Mouse (Mus musculus) stomach, postnatal 0 days (tissue): ENCODE data around the gene Lrrc75a. TPM values are rescaled to one million over a fixed set of nuclear protein-coding genes. Genes with fewer than 3 reads are reported as not detected.
A peak's percentile ranks its signal among the peaks of the same experiment; 100 is the strongest.

Source experiments
- ATAC-seq: fragments of 200-750 bp; cut with Nextera tagmentation; 2 replicates; pipeline ENCODE4 v1.8.0; 2017; ENCODE audit not compliant: low FRiP score, low TSS enrichment
- DNase-seq: peaks from one replicate; pipeline ENCODE4 v3.0.0-alpha.2; 2016; ENCODE audit warnings: low spot score
- H3K27ac ChIP-seq: fragments of 300-500 bp; sonication (generic); replicated peaks from 2 replicates; pipeline ENCODE4 v1.5.1; 2014; ENCODE audit warnings: mild to moderate bottlenecking, control low read depth
- H3K27me3 ChIP-seq: fragments of 300-500 bp; sonication (generic); 2 replicates; pipeline ENCODE4 v1.6.1; 2014; ENCODE audit warnings: low read length; ENCODE audit not compliant: control insufficient read depth, insufficient read depth
- H3K36me3 ChIP-seq: fragments of 300-500 bp; sonication (generic); 2 replicates; pipeline ENCODE4 v1.6.1; 2014; ENCODE audit warnings: low read length, mixed read lengths; ENCODE audit not compliant: control insufficient read depth, insufficient read depth
- H3K4me1 ChIP-seq: fragments of 300-500 bp; sonication (generic); replicated peaks from 2 replicates; pipeline ENCODE4 v1.6.1; 2014; ENCODE audit warnings: antibody characterized with exemption; ENCODE audit not compliant: control insufficient read depth, insufficient read depth
- H3K4me2 ChIP-seq: fragments of 300-500 bp; sonication (generic); replicated peaks from 2 replicates; pipeline ENCODE4 v1.6.1; 2014; ENCODE audit warnings: low read depth, mild to moderate bottlenecking, control low read depth, moderate library complexity
- H3K4me3 ChIP-seq: fragments of 300-500 bp; sonication (generic); 2 replicates; pipeline ENCODE4 v1.5.1; 2014; ENCODE audit warnings: low read depth, low read length, control low read depth
- H3K9ac ChIP-seq: fragments of 300-500 bp; sonication (generic); 2 replicates; pipeline ENCODE4 v1.6.1; 2014; ENCODE audit warnings: mild to moderate bottlenecking, low read length, control low read depth, mixed read lengths
- H3K9me3 ChIP-seq: fragments of 300-500 bp; sonication (generic); 2 replicates; pipeline ENCODE4 v1.6.1; 2016; ENCODE audit warnings: low read length; ENCODE audit not compliant: control insufficient read depth
- CTCF ChIP-seq: IDR thresholded peaks from 2 replicates; pipeline ENCODE4 v1.5.1; 2016; ENCODE audit warnings: antibody characterized with exemption, low read depth, mild to moderate bottlenecking, moderate library complexity
- EP300 ChIP-seq: optimal IDR thresholded peaks from 2 replicates; pipeline ENCODE3; 2016; ENCODE audit warnings: antibody characterized with exemption
- WGBS: fragments of 180-500 bp; shearing (Covaris S2); extraction: QIAGEN DNeasy Blood & Tissue Kit; methylation state at CpG from one replicate; pipeline ENCODE4 v1.1.7; 2014; 5-methylcytosine and 5-hydroxymethylcytosine counted together
- polyA plus RNA-seq: library from polyadenylated mRNA; unstranded; fragments of >200 nt; fragmentation: Nextera tagmentation; extraction: Ambion mirVana; gene quantifications from 2 replicates; pipeline ENCODE4 v1.2.1, GENCODE M21; 2015

Lrrc75a gene
- polyA plus RNA-seq, 1 experiment from 2014 or later: 7.3 TPM

DNA sequence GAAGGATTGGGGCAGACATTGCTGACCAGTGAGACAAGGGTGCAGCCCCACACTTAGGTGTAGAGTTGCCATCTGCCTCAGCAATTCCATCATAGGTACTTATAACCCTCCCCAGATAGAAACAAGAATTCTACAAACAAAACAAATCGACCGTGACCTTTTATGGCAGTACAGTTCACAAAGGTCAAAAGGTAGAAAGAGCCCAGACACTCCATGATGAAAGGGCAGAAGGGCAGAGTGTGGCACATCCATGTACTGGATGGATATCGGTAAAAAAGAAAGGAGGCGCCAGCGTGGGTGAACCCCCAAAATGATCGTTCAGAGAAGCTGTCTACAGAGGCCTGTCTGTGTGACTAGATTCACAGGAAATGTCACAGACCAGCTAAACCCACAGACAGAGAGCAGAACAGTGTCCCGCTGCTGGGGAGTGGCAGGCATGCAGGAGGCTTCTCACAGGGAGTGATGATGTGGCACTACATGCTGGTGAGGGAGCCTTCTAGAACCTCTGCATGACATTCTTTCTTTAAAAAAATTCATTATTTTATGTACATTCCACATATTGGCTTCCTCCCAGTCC, 30.5 kb upstream of the Lrrc75a start:
- Histone ChIP-seq H3K9ac (no peak overlapping the region), H3K27ac (no peak overlapping the region), H3K36me3 (no peaks in the 10 kb centered on the region), H3K4me3 (no peak overlapping the region), H3K4me2 (no peak overlapping the region), H3K9me3 (no peaks in the 10 kb centered on the region), H3K4me1 (no peaks in the 10 kb centered on the region), H3K27me3 (no peaks in the 10 kb centered on the region)
- ATAC-seq: no peak
- TF ChIP-seq CTCF (no peak), EP300 (no peak)
- WGBS: 80% methylated on average over 7 of the region's 7 CpGs
- DNase-seq: no peak

DNA sequence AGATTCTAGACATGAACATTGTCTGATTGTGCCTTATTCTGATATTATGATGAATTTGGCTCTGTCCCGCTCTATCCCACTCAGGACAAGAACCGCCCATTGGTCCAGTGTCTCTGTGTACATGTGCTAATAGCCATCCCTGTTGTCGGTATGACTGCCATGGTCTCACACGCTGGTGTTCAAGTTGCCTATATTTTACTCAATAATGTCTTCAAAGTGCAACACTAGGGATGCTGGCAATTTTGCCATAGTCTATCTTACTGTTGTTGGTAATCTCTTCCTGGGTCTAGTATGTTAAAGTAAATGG, 27.9 kb upstream of the Lrrc75a start:
- no peak overlapping the region for H3K9ac ChIP-seq
- DNase-seq (no peak), ATAC-seq (0 out of 2 replicates have a peak, but pooled peaks have one; percentile 18)
- H3K9me3 ChIP-seq: no peaks in the 10 kb centered on the region
- H3K4me2 ChIP-seq: no peak overlapping the region
- no peak overlapping the region for H3K27ac ChIP-seq
- H3K4me1 ChIP-seq: no peaks in the 10 kb centered on the region
- H3K27me3 ChIP-seq: no peaks in the 10 kb centered on the region
- H3K4me3 ChIP-seq: no peak overlapping the region
- TF ChIP-seq CTCF (no peak), EP300 (no peak)
- no peaks in the 10 kb centered on the region for H3K36me3 ChIP-seq
- WGBS: 94% methylated on average over 4 of the region's 4 CpGs

DNA sequence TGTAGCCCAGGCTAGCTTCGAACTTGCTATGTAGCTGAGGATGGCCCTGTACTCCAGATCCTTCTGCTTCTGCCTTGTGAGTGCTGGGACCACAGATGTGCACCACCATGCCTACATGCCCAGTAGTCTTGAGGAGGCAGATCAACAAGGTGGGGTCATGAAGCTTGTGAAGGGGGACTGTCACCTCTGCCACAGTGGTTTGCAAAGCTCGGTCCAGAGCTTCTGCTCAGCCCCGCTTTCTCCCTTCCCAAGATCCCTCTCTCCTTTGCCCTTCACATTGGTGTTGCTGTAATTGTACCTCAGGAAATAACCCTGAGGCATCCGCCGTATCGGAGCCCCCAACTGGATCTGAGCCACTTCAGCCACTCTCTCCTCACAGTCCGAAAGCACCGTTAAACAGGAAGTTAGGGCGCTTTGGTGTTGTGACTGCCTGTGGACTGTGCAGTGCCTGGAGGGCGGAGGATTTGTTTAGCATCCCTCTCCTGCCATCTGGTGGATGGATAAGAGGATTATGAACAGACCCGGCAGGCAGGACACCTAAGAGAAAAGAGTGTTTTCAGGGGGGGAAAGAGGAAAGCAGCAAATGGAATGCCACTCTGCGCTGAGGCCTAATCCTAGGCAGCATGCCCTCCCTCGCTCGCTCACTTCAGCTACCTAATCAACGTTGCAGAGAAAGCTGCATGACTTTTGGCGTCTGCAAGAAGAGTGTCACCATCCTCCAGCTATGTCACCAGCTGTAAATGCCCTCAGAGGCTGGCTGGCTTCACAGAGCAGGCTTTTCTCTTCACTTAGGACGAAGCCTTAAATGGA, 27.4 kb upstream of the Lrrc75a start:
- H3K27me3 ChIP-seq: no peaks in the 10 kb centered on the region
- ATAC-seq (peak; percentile 93), DNase-seq (peak; percentile 70)
- H3K27ac ChIP-seq: no peak overlapping the region
- H3K9ac ChIP-seq: no peak overlapping the region
- 19% methylated on average over 17 of the region's 17 CpGs for WGBS
- H3K4me3 ChIP-seq: no peak overlapping the region
- H3K4me1 ChIP-seq: no peaks in the 10 kb centered on the region
- no peaks in the 10 kb centered on the region for H3K36me3 ChIP-seq
- TF ChIP-seq CTCF: peak; percentile 96
- TF ChIP-seq EP300: no peak
- peak overlapping the region; percentile 34 for H3K4me2 ChIP-seq
- no peaks in the 10 kb centered on the region for H3K9me3 ChIP-seq

DNA sequence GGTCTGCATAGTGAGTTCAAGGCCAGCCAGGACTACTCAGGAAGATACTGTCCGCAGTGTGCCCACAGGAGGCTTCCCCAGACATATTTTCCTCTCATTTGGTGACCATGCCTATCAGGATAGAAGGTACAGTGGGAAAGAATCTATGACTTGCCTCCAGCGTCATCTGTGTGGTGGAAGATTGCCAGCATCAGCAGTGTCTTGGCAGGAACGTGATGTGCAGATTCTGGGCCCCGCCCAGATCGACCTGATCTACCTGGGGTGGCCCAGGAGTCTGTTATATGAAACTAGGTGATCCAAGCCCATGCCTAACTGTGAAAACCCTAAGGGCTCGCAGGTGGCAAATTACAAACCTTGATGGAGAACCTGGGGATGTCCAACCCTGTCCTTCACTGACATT, 21.7 kb upstream of the Lrrc75a start:
- DNase-seq (no peak), ATAC-seq (no peak)
- no peak overlapping the region for H3K9ac ChIP-seq

DNA sequence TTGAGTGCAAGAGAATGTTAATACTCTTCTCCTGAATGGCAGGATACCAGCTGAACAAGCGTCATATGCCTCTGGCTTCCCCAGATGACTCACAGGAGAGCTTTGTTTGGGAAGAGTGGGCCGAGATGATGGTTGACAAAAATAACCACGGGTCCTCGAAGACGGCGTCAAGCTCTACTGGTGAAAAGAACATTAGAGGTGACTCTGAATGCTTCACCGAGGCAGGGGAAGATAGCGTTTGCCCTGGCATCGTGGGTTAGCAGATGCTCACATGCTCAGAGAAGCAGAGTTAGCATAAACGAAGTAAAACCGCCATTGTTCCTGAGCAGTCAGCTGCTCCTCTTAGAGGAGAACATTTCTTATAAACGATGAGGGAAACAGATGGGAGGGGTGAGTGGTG, 21.1 kb upstream of the Lrrc75a start:
- ATAC-seq (no peak), DNase-seq (no peak)
- no peak overlapping the region for H3K4me2 ChIP-seq
- no peaks in the 10 kb centered on the region for H3K4me1 ChIP-seq
- TF ChIP-seq EP300 (no peak), CTCF (no peak)
- no peak overlapping the region; the same call in 1 of the 2 replicates for H3K27ac ChIP-seq
- H3K36me3 ChIP-seq: no peaks in the 10 kb centered on the region
- H3K27me3 ChIP-seq: no peaks in the 10 kb centered on the region
- WGBS: 36% methylated on average over 12 of the region's 12 CpGs
- H3K9me3 ChIP-seq: no peaks in the 10 kb centered on the region
- H3K4me3 ChIP-seq: no peak overlapping the region
- H3K9ac ChIP-seq: no peak overlapping the region

More for the DNA sequence above, 21.7 kb upstream of the Lrrc75a start:
- H3K27me3 ChIP-seq: no peaks in the 10 kb centered on the region
- no peak overlapping the region for H3K4me2 ChIP-seq
- no peaks in the 10 kb centered on the region for H3K4me1 ChIP-seq
- H3K4me3 ChIP-seq: no peak overlapping the region
- H3K27ac ChIP-seq: no peak overlapping the region
- H3K36me3 ChIP-seq: no peaks in the 10 kb centered on the region
- 66% methylated on average over 6 of the region's 6 CpGs for WGBS
- no peaks in the 10 kb centered on the region for H3K9me3 ChIP-seq
- TF ChIP-seq CTCF: no peak
- no peak for TF ChIP-seq EP300

DNA sequence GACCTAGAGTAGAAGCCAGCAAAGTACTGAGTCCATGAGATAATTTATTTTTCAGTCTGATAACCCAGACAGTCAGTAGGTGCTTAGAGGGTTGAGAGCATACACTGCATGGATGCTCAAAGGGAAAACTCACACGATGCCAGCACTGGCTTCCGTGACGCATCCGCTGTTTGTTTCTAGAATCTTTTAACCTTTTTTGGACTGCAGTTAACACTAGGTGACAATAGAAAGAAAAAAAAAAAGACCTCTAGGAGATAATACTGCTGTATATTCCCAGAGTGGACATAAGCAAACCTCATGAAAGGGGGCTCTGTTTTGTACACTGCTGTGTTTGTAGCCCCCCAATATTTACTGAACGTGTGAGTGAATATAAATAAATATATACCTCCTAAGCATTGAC, 20.7 kb upstream of the Lrrc75a start:
- H3K36me3 ChIP-seq: no peaks in the 10 kb centered on the region
- H3K9ac ChIP-seq: no peak overlapping the region
- WGBS: 84% methylated on average over 5 of the region's 5 CpGs
- no peak overlapping the region for H3K4me3 ChIP-seq
- TF ChIP-seq EP300 (no peak), CTCF (no peak)
- H3K4me2 ChIP-seq: no peak overlapping the region
- no peaks in the 10 kb centered on the region for H3K4me1 ChIP-seq
- no peaks in the 10 kb centered on the region for H3K27me3 ChIP-seq
- H3K9me3 ChIP-seq: no peaks in the 10 kb centered on the region
- no peak overlapping the region for H3K27ac ChIP-seq
- DNase-seq: no peak
- no peak for ATAC-seq
